Mouse (Mus musculus) ovary, postnatal 14 days (tissue): ENCODE measurements around the gene Hist1h2bg.
"Not testable (repeated sequence)": the region's sequence is repeated elsewhere in the genome, so short reads cannot be mapped to it uniquely, and the experiment has no call there.

Experiments
- DNase-seq: peaks from one replicate; pipeline ENCODE4 v3.0.0; 2022; ENCODE audit warnings: low spot score

The Hist1h2bg gene

GRCm38 (mm10) chr13:23539821-23540220, 31.4 kb upstream of the Hist1h2bg start:
- not testable (repeated sequence) for DNase-seq

GRCm38 (mm10) chr13:23541497-23541896, 29.7 kb upstream of the Hist1h2bg start:
- DNase-seq, result no peak

- DNase-seq, result not testable (repeated sequence)
Measured at GRCm38 (mm10) chr13:23542225-23542980, 28.8 kb upstream of the Hist1h2bg start.

GRCm38 (mm10) chr13:23542999-23543607, 28.1 kb upstream of the Hist1h2bg start, which contains the start of gene Hist1h2bh:
Hist1h2bh (minus strand) TSS chr13:23543392.
- not testable (repeated sequence) for DNase-seq

GRCm38 (mm10) chr13:23543965-23544786, 27.0 kb upstream of the Hist1h2bg start, which contains the start of gene Hist1h3f:
Hist1h3f (plus strand) TSS chr13:23544052.
- no peak for DNase-seq

GRCm38 (mm10) chr13:23544787-23545120, 26.4 kb upstream of the Hist1h2bg start:
- DNase-seq, result not testable (repeated sequence)

GRCm38 (mm10) chr13:23546694-23547093, 24.5 kb upstream of the Hist1h2bg start:
- DNase-seq, result no peak

- DNase-seq, result no peak
Measured at GRCm38 (mm10) chr13:23550761-23551145, 20.4 kb upstream of the Hist1h2bg start.

GRCm38 (mm10) chr13:23551146-23551834, 19.9 kb upstream of the Hist1h2bg start, which contains the start of gene Hist1h4f:
Hist1h4f (minus strand) TSS chr13:23551648.
- peak; percentile 83 for DNase-seq

GRCm38 (mm10) chr13:23551931-23552914, 19.0 kb upstream of the Hist1h2bg start:
- DNase-seq, result no peak

- DNase-seq, result no peak
Measured at GRCm38 (mm10) chr13:23552962-23553361, 18.2 kb upstream of the Hist1h2bg start, which contains the start of gene Hist1h1d. Hist1h1d (plus strand) TSS chr13:23553262.

- DNase-seq, result no peak
Measured at GRCm38 (mm10) chr13:23554393-23554792, 16.8 kb upstream of the Hist1h2bg start.

GRCm38 (mm10) chr13:23554925-23555838, 16.0 kb upstream of the Hist1h2bg start:
- DNase-seq, result peak; percentile 66

GRCm38 (mm10) chr13:23555839-23556416, 15.3 kb upstream of the Hist1h2bg start:
- no peak for DNase-seq

GRCm38 (mm10) chr13:23556906-23557305, 14.3 kb upstream of the Hist1h2bg start:
- no peak for DNase-seq

- DNase-seq, result not testable (repeated sequence)
Measured at GRCm38 (mm10) chr13:23560699-23561098, 10.5 kb upstream of the Hist1h2bg start.

GRCm38 (mm10) chr13:23561531-23561882, 9.7 kb upstream of the Hist1h2bg start:
- DNase-seq, result not testable (repeated sequence)

- DNase-seq, result peak; percentile 92
Measured at GRCm38 (mm10) chr13:23561883-23562659, 9.1 kb upstream of the Hist1h2bg start, which contains the start of gene Hist1h3e. Hist1h3e (minus strand) TSS chr13:23562369.
